Mouse (Mus musculus) adrenal gland, adult (tissue): ENCODE data around the gene Ctdsp1.

Experiments
- DNase-seq, 2 experiments: peaks; one replicate each; pipeline ENCODE4 v3.0.0; 2022 to 2023; ENCODE audit warnings: low spot score in 1 of 2; ENCODE audit not compliant: inconsistent age in 2 of 2

Ctdsp1 gene

DNA sequence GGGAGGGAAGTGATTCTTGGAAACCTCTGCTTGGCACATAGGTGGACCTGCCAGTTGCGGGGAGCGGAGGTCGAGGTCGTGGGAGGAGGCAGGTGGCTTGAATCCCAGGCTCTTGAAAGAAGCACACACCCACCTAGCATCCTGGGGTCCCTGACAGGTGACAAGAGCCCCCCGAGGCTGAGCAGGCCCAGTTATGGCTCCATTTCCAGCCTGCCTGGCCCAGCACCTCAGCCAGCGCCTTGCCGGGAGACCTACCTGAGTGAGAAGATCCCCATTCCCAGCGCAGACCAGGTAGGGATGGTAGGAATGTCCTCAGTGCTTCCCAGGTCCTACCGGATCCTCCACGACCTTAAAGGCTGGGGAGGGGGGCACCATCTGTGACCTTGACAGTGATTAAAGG is 15.7 kb upstream of the Ctdsp1 start:
- peak in 1 of 2 experiments; percentile 42 for DNase-seq

DNA sequence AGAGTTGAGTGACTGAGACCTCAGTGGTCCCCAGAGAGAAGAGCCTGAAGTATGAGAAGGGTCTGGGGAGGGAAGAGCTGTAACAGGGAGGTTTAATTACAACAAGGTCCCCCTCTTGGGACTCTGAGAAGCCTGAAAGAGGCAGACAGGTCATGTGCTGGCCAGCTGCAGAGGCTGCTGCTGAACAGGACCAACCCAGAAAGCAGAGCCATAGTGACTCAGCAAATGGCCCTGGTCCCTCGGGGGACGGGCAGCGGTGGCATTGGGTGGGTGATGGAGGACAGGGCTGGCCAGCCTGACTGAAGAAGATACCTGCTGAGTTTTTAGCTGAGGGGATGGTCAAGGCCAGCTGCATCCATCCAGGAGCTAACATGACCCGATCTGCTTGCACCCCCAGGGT is 14.9 kb upstream of the Ctdsp1 start:
- DNase-seq = peak; percentile 76 to 90

DNA sequence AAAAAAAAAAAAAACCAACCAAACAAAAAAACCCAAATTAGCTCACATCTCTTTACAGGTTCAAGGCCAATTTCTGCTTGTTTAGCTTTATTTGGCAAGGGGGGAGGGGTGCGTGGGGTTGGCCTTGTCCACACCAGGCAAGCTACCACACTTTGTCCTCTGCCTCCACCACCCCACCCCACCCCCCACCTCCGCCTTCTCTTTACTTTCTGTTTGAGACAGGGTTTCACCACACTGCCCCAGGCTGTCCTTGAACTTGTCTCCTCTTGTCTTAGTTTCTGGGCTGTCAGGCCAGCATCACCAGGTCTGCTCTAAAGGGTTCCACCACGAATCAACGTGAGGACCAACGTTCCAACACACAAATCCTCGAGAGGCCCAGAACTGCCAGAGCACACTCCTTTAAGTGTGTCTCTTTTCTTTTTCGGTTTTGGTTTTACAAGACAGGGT is 12.2 kb upstream of the Ctdsp1 start:
- no peak for DNase-seq

DNA sequence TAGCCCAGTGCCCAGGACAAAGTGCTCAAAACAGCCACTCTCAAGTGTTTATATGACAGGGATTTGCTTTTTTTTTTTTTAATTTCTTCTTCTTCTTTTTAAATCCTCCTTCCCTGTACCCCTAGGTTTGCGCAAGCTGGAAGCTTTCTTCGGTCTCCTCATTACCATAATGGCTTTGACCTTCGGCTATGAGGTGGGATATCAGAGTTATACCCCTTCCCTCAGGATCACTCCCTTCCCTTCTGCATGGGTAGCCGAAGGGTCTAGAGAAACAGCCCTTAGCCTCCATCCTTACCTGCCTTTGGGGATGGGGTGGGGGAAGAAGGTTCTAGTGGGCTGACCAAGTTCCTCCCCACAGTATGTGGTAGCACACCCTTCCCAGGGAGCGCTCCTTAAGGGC is 10.8 kb upstream of the Ctdsp1 start:
- no peak for DNase-seq

DNA sequence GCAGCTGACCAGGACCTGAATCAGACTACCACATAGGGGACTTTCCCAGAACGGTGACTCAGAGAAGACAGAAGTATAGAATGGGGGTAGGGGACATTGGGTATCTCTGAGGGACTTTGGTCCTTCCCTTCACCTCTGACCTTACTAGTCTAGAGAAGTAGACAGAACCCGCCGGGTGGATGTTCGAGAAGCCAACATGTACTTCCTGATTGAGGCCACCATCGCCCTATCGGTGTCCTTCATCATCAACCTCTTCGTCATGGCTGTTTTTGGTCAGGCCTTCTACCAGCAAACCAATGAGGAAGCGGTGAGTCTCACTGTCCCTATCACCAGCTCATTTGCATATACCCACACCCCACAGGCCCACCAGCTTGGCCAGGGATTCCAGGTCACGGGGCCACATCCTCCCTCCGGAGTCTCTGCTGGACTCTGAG is 9.7 kb upstream of the Ctdsp1 start:
- peak in 1 of 2 experiments; percentile 42 for DNase-seq

DNA sequence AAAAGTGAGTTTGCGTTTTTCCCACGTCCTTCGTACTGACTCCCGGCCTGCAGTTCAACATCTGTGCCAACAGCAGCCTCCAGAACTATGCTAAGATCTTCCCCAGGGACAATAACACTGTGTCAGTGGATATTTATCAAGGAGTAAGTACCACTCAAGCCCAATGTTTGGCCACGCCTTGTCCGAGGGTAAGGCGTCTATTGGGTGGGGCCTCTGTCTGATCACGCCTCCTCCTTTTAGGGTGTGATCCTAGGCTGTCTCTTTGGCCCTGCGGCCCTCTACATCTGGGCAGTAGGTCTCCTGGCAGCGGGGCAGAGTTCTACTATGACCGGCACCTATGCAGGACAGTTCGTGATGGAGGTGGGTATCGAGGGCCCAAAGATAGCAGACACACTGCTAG is 7.9 kb upstream of the Ctdsp1 start:
- DNase-seq = no peak

DNA sequence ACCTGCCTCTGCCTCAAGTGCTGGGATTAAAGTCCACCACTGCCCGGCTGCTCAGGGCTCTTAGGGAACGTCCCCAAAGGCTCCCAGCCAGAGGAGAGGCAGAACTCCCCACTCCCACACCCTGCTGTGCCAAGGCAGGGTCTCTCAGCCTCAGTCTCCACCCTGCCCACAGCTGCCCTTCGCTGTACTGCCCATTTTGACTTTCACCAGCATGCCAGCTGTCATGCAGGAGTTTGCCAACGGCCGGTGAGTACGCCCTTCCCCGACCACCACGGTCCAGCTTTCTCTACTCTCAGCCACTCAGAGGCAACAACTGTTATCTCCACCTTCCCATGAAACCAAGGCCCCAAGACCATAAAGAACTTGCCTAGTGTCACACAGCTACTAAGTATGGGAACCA is 6.8 kb upstream of the Ctdsp1 start:
- DNase-seq = no peak

DNA sequence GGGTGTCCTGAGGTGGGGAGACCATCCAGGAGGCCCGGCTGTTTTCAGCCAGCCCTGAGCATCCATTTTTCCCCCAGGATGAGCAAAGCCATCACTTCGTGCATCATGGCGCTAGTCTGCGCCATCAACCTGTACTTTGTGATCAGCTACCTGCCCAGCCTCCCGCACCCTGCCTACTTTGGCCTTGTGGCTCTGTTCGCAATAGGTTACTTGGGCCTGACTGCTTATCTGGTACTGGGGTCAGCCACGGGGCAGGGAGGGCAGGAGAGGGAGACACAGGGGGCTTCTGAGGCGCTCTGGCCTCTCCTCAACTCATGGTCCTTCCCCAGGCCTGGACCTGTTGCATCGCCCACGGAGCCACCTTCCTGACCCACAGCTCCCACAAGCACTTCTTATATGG is 6.2 kb upstream of the Ctdsp1 start:
- no peak for DNase-seq

DNA sequence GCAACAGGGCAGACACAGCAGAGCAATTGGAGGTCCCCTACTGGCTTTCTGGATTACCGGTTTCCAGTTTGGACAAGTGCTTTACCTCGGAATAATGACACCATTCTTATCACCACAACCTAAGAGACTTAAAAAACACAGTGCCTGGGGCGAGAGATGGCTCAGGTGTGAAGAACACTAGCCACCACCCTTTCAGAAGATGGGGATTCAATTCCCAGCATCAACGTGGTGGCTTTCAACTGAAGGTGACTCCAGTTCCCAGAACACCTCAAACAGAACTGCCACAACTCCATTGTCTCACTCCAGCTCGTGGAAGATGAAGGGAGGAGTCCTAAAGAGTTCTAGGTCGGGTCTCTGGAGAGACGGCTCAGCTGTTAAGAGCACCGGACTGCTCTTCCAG is 5.8 kb upstream of the Ctdsp1 start:
- DNase-seq = no peak

DNA sequence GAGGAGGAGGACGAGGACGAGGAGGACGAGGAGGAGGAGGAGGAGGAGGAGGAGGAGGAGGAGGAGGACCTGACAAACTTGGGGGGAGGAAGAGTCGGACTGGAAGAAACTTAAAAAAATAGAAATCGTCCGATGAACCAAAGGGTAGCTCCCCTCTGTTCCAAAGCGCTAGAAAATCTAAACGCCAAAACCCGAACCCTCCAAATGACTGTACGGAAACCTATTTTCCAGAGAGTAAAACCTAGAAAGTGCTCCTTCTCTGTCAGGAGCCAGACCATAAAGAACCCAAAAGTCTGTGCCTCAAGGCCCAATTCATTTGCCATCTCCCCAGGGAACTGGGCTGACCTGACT is 5.0 kb upstream of the Ctdsp1 start:
- DNase-seq = no peak

DNA sequence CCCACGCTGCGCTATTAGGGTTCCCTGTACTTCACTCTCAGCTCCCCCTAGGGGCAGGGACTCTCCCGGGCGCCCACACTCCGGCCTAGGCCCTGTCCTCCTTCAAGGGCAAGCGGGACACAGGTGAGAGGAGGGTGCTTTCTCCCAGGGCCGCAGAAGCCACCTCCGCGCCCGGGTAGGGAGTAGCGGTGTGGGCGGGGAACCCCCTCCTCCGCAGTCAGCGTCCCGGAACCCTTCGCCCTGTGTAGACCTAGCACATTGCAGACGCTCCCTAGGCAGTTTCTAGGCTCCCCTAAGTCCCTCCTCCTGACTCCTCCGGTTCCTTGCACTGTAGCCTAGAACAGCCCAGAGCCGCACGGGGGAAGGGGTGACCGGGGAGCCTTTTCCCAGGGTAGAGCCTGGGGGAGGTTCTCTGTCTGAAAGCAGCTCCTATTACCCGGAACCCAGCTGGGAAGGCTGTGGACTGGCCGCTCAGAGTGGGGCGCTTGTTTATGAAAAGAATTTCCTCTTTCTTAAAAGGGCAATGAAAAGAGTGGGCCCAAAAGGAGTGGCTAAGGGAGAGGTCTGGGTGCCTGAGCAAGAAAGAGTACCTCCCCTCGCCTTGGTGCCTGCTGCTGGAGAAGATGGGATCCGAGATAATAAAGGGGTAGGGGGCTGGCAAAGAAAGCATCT is 4.5 kb upstream of the Ctdsp1 start:
- DNase-seq = peak; percentile 95 to 100

DNA sequence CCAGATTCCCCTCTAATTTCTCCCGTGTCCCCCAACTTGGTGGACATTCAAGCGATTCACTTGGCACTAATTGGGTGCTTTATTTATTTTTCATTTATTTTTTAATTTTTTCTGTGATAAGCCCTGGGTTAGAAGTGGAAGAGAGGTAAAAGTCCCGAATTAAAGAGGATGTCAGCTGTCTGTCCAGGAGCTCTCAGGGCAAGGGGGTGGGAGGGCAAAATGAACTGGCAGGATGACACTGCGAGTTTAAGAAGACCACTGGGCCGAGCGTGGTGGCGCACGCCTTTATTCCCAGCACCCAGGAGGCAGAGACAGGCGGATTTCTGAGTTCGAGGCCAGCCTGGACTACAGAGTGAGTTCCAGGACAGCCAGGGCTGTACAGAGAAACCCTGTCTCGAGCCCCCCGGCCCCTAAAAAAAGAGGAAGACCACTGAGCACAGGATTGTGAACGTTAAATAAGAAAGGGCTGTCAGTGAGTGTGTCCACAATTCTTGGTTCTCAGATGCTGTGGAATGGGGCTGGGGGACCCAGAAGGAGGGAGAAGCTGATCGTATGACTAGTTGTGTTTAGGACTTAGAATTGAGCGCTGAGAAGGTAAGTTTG is 3.8 kb upstream of the Ctdsp1 start:
- peak in 1 of 2 experiments; percentile 55 for DNase-seq

DNA sequence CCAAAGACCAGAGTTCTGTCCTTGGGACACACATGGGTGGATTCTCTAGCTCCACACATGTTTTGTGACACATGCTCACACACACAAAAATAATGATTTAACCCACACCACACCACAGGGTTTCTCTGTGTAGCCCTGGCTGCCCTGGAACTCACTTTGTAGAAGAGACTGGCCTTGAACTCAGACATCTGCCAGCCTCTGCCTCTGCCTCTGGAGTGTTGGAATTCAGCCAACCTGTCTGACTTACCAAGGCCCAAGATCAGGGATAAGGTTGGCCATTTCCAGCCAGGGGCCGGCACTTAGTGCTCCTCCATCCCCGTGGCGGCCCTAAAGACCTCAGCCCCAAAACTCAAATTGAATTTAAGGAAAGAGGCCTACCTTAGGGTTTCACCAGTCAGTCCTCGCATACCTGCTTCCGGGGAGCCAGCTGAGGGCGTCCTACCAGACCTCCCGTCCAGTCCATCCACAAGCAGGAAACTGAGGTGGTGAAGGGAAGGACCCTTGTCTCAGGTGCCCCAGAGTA is 2.9 kb upstream of the Ctdsp1 start:
- DNase-seq = peak; percentile 60 to 87

DNA sequence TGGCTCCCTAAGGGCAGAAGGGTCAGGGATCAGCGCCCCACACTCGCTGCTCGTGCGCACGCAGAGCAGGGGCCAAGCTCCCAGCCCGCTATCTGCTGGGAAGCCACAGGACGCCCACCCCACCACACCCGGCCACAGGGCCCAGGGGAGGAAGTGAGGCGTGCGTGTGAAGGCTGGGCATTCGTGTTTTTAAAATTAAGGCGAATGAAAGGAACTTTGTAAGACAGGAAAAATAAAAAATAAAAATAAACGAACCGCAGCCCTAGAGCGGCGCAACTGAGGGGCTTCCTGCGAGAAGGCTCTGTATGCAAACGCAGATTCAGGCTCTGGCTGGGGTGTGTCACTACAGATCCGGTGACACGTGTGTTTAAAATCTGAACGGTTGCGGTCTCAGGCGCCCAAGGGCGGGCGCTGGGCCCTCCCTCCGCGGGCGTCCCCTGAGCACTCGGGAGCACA is 1.4 kb upstream of the Ctdsp1 start:
- DNase-seq = peak; percentile 66 to 84

DNA sequence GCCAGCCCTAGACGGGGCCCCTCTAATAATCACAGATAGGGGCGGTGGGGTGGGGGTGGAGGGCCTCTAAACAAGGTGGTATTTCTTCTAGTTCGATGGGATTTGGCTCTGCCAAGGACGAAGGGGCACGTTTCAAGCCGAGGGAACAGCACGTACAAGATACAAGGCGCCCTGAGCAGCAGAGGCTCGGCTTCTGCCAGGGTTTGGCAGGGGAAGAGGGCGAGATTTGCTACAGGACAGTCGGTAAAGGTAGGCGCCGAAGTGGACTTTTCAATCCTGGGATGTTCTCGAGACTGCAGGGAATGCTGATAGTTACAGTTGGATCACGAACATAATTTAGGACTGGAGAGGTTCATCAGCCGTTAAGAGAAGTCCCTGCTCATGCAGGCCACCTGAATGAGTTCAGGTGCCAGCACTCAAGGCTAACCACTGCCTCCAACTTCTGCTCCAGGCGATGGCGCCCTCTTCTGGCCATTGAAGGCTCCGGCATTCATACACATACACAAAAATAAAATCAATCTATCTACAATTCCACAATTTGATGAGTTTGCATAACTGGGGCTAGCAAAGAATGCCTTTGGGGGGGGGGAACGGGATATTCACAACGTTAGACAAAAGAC is 912 bp upstream of the Ctdsp1 start:
- DNase-seq = peak; percentile 78 to 87

DNA sequence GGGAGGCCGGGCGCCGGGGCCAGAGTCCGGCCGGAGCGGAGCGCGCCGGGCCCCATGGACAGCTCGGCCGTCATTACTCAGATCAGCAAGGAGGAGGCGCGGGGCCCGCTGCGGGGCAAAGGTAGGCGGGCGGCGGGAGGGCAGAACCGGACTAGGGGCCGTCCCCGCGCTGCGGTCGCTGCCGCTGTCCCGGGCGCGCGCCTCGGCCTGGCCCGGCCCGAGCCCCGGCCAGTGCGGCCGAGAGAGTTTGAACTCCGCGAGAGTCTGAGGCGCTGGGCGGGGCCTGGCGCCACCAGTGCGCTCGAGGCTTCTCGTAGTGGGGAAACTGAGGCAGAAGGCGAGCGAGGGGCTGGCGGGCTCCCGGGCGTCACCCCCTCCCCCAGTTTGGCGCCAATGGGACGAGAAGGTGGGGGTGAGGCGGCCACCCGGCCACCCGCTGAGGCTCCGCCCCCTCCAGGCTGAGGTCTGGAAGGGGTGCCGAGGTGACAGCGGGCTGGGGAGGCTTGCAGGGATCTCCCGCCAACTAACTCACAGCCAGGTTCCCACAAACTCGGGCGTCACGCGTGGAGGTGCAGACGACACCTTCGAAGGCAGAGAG is 634 bp downstream of the Ctdsp1 start:
- DNase-seq = peak; percentile 91 to 95

DNA sequence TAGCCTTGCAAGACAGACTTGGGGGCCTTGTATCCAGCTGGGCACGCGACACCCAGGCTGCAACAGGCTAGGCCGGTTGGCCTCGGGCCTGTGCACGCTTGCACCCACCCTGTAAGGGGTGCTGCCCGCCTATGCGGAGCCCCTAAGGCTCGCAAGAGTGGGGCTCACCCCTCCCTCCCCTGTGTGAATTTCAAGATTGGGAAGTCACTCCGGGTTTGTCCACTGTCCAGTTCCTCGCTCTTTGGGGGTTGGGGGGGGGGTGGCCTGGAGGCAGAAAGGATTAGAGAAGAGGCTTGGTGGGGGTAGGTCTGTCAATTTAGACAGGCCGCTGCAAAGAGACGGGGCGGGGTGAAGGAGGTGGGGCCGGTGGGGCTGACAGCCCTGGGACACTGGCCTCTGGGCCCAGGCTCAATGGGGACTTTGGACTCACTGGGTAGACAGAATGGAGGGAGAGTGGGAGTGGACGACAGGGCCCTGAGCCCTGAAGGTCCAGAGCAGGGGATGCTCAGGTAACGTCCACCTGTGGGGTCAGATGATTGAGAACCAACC is 1.2 kb downstream of the Ctdsp1 start:
- no peak for DNase-seq

DNA sequence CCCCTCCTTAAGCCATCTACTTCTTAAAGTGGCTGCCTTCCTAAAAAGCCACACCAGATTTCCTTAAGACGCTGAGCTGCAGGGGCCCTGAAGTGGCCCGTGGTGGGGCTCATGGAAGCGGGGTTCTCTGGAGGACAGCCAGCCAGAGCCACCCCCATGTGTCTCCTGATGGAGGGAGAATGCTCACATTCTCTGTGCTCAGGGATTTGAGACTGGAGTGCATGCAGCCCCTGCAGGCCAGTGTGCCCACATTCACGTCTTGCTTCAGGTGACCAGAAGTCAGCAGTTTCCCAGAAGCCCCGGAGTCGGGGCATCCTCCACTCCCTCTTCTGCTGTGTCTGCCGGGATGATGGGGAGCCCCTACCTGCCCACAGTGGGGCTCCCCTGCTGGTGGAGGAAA is 1.7 kb downstream of the Ctdsp1 start:
- DNase-seq = no peak

DNA sequence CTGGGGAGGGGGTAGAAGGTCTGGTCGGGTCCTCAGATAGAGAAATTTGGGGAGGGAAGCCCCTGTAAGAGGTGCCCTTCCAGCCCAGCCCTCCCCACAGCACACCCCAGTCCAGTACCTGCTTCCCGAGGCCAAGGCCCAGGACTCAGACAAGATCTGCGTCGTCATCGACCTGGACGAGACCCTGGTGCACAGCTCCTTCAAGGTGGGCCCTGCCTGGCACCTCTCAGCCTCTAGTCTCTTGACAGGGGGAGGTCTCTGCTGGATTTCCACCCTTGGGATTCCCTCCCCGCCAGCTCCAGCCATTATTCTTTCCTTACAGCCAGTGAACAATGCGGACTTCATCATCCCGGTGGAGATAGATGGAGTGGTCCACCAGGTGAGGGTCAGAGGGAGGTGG is 2.4 kb downstream of the Ctdsp1 start:
- DNase-seq = no peak

DNA sequence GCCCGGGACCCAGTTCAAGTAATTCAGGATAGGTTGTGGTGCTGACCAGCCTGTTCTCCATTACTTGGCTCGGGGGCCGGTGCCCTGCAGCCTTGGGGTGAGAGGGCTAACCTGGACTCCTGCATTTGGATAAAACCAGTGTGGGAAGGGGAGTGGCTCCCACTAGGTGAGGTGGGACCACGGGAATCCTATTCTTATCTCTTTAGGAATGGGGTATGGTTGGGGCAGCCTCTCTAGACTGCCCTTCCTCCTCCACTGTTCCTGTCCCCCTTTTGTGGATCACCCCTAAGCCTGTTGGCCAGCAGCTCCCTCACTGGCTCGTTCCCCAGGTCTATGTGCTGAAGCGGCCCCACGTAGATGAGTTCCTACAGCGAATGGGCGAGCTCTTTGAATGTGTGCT is 3.0 kb downstream of the Ctdsp1 start:
- DNase-seq = no peak

DNA sequence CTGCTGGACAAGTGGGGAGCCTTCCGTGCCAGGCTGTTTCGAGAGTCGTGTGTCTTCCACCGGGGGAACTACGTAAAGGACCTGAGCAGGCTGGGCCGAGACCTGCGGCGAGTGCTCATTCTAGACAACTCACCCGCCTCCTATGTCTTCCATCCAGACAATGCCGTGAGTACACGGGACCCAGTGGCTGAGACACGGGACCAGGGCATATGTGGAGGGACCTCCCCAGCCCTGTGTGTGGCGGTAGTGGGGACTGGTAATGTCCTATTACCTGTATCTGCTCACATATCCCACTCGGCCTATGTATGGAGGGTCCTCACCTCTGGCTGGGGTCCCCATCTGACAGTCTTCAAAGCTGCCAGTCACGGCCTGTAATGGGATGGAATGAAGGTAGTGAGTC is 3.5 kb downstream of the Ctdsp1 start:
- no peak for DNase-seq

DNA sequence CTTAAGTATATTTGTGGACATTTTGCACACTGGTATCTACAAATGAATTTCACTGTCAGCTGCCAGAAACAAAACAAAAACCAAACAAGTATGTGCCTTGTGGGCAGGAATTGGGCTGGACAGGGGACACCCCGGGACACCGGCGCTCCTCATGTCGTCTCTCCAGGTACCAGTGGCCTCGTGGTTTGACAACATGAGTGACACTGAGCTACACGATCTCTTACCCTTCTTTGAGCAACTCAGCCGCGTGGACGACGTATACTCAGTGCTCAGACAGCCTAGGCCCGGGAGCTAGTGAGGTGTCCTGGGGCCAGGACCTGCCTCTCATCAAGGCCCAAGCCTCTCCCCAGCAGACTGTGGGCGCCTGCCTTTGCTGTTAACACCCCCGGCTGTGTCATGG is 4.0 kb downstream of the Ctdsp1 start:
- peak; percentile 32 to 62 for DNase-seq
